Mouse (Mus musculus) limb, embryonic 14.5 days (tissue): ENCODE data around the gene Nudt12. TPM values are rescaled to one million over a fixed set of nuclear protein-coding genes. Genes with fewer than 3 reads are reported as not detected.

ENCODE experiments used
- ATAC-seq: fragments of 200-750 bp; cut with Nextera tagmentation; 2 replicates; pipeline ENCODE4 v1.8.0; 2017; ENCODE audit warnings: low read depth, moderate number of reproducible peaks, moderate TSS enrichment; ENCODE audit not compliant: low FRiP score
- DNase-seq: peaks from one replicate; pipeline ENCODE4 v3.0.0-alpha.2; 2015; ENCODE audit warnings: low spot score
- H3K27ac ChIP-seq: fragments of 300-500 bp; sonication (generic); replicated peaks from 2 replicates; pipeline ENCODE4 v1.5.1; 2014; ENCODE audit warnings: low read depth, mild to moderate bottlenecking, low read length, moderate library complexity, mixed read lengths
- H3K27me3 ChIP-seq: fragments of 300-500 bp; sonication (generic); 2 replicates; pipeline ENCODE4 v1.6.1; 2014; ENCODE audit warnings: low read length, mixed read lengths; ENCODE audit not compliant: control insufficient read depth, insufficient read depth
- H3K36me3 ChIP-seq: fragments of 300-500 bp; sonication (generic); 2 replicates; pipeline ENCODE4 v1.6.1; 2014; ENCODE audit warnings: mild to moderate bottlenecking, low read length, moderate library complexity, mixed read lengths; ENCODE audit not compliant: control insufficient read depth, insufficient read depth
- H3K4me1 ChIP-seq: fragments of 300-500 bp; sonication (generic); 2 replicates; pipeline ENCODE4 v1.6.1; 2014; ENCODE audit warnings: antibody characterized with exemption, low read length, mixed read lengths; ENCODE audit not compliant: control insufficient read depth, insufficient read depth
- H3K4me2 ChIP-seq: fragments of 300-500 bp; sonication (generic); replicated peaks from 2 replicates; pipeline ENCODE4 v1.6.1; 2014; ENCODE audit warnings: low read depth, mild to moderate bottlenecking, low read length, moderate library complexity; ENCODE audit not compliant: severe bottlenecking
- H3K4me3 ChIP-seq: fragments of 300-500 bp; sonication (generic); replicated peaks from 2 replicates; pipeline ENCODE4 v1.5.1; 2014; ENCODE audit warnings: low read length
- H3K9ac ChIP-seq: fragments of 300-500 bp; sonication (generic); 2 replicates; pipeline ENCODE4 v1.6.1; 2014; ENCODE audit warnings: mild to moderate bottlenecking, low read depth, low read length, moderate library complexity; ENCODE audit not compliant: severe bottlenecking
- H3K9me3 ChIP-seq: fragments of 300-500 bp; sonication (generic); 2 replicates; pipeline ENCODE4 v1.6.1; 2016; ENCODE audit warnings: low read length; ENCODE audit not compliant: control insufficient read depth
- POLR2A ChIP-seq: fragments of 200-500 bp; IDR thresholded peaks from 2 replicates; pipeline ENCODE4 v1.8.0; 2012; ENCODE audit warnings: inconsistent platforms, mild to moderate bottlenecking, moderate library complexity, borderline replicate concordance; ENCODE audit not compliant: insufficient read depth, insufficient read length; ENCODE audit errors: extremely low read depth
- WGBS: fragments of 180-500 bp; shearing (Covaris S2); extraction: QIAGEN DNeasy Blood & Tissue Kit; methylation state at CpG from one replicate; pipeline ENCODE4 v1.1.7; 2014; 5-methylcytosine and 5-hydroxymethylcytosine counted together
- polyA plus RNA-seq, 2 experiments: library from polyadenylated mRNA; depleted of rRNA in 1 of 2; stranded (reverse) in 1 of 2; unstranded in 1 of 2; fragments of >200 nt; fragmentation: Nextera tagmentation in 1 of 2; extraction: Ambion mirVana in 1 of 2; gene quantifications; 2 replicates each; pipeline versions ENCODE4 v1.2.1 to v1.2.3; 2012 to 2014

Nudt12 gene
- polyA plus RNA-seq, 2 experiments = 4.9 TPM

GRCm38 (mm10) chr17:59023971-59024370 is 10.8 kb upstream of the Nudt12 start:
- DNase-seq = no peak
- no peaks in the 10 kb centered on the region for H3K9me3 ChIP-seq
- WGBS = 59% methylated on average over 4 of the region's 5 CpGs
- ATAC-seq = no peak
- no peaks in the 10 kb centered on the region for H3K4me1 ChIP-seq
- TF ChIP-seq POLR2A = no peak
- no peaks in the 10 kb centered on the region for H3K36me3 ChIP-seq
- H3K4me3 ChIP-seq = no peak overlapping the region
- no peak overlapping the region for H3K4me2 ChIP-seq
- no peak overlapping the region for H3K27ac ChIP-seq
- no peak overlapping the region for H3K9ac ChIP-seq
- H3K27me3 ChIP-seq = no peaks in the 10 kb centered on the region

- no peaks in the 10 kb centered on the region for H3K36me3 ChIP-seq
- H3K27me3 ChIP-seq = no peaks in the 10 kb centered on the region
- H3K4me3 ChIP-seq = no peak overlapping the region
- H3K9me3 ChIP-seq = no peaks in the 10 kb centered on the region
- H3K27ac ChIP-seq = no peak overlapping the region
- no peak overlapping the region for H3K4me2 ChIP-seq
- WGBS = 49% methylated on average over 4 of the region's 4 CpGs
- H3K9ac ChIP-seq = no peak overlapping the region
- no peak for TF ChIP-seq POLR2A
- peak; percentile 45 for DNase-seq
- no peak for ATAC-seq
- no peaks in the 10 kb centered on the region for H3K4me1 ChIP-seq
Observed at GRCm38 (mm10) chr17:59018666-59019065, 5.5 kb upstream of the Nudt12 start.

- DNase-seq = peak; percentile 4
Observed at GRCm38 (mm10) chr17:59012421-59013090, 616 bp downstream of the Nudt12 start.

GRCm38 (mm10) chr17:59011546-59012307 is 1.4 kb downstream of the Nudt12 start:
- DNase-seq (no peak), ATAC-seq (no peak)
- no peak overlapping the region for H3K4me2 ChIP-seq
- H3K9ac ChIP-seq = no peak overlapping the region
- 75% methylated on average over 13 of the region's 13 CpGs for WGBS
- 0 out of 2 replicates have a peak, but pooled peaks cover 7% of the 10 kb centered on the region for H3K4me1 ChIP-seq
- TF ChIP-seq POLR2A = no peak
- H3K27ac ChIP-seq = no peak overlapping the region
- H3K36me3 ChIP-seq = no peaks in the 10 kb centered on the region
- no peaks in the 10 kb centered on the region for H3K9me3 ChIP-seq
- no peaks in the 10 kb centered on the region for H3K27me3 ChIP-seq
- no peak overlapping the region for H3K4me3 ChIP-seq

More at GRCm38 (mm10) chr17:59012421-59013090, 616 bp downstream of the Nudt12 start:
- Histone ChIP-seq H3K27ac (peak overlapping the region; percentile 33), H3K4me3 (peak overlapping the region; percentile 73), H3K9me3 (no peaks in the 10 kb centered on the region), H3K4me2 (peak overlapping the region; percentile 57), H3K4me1 (0 out of 2 replicates have a peak, but pooled peaks cover 7% of the 10 kb centered on the region), H3K27me3 (no peaks in the 10 kb centered on the region), H3K36me3 (no peaks in the 10 kb centered on the region), H3K9ac (peak overlapping the region; percentile 78)
- TF ChIP-seq POLR2A = no peak
- 8% methylated on average over 15 of the region's 15 CpGs for WGBS
- peak; percentile 45 for ATAC-seq

- Histone ChIP-seq H3K4me2 (no peak within 1 kb of the TSS), H3K27me3 (no peaks in the 10 kb centered on the region), H3K4me3 (no peak within 1 kb of the TSS), H3K9me3 (no peaks in the 10 kb centered on the region), H3K4me1 (no peaks in the 10 kb centered on the region; the same call in 1 of the 2 replicates), H3K9ac (no peak within 1 kb of the TSS), H3K36me3 (no peaks in the 10 kb centered on the region), H3K27ac (no peak within 1 kb of the TSS)
- 77% methylated on average over 6 of the region's 6 CpGs for WGBS
- DNase-seq = no peak
- no peak for ATAC-seq
- no peak for TF ChIP-seq POLR2A
Observed at GRCm38 (mm10) chr17:58991275-58991674, 21.9 kb downstream of the Nudt12 start, which contains the start of gene Pdzph1. TSS of gene Pdzph1 (minus strand) at chr17:58991375.
